Mouse (Mus musculus) CH12.LX (cell line): ENCODE measurements around the gene Cip2a.

ENCODE experiments used
- CHD2 ChIP-seq: IDR thresholded peaks from 2 replicates; pipeline ENCODE4 v1.6.1; 2011; ENCODE audit warnings: low read length, improper control_type of control experiment
- CTCF ChIP-seq, 2 experiments: IDR thresholded peaks in 1 of 2; conservative IDR thresholded peaks in 1 of 2; 2 replicates each; pipeline ENCODE4 v1.5.1; 2011 to 2012; ENCODE audit warnings: low read depth in 2 of 2, low read length in 2 of 2, improper control_type of control experiment in 1 of 2, inconsistent platforms in 1 of 2, mild to moderate bottlenecking in 1 of 2, moderate library complexity in 1 of 2
- E2F4 ChIP-seq: IDR thresholded peaks from 2 replicates; pipeline ENCODE4 v1.6.1; 2011; ENCODE audit warnings: low read depth, low read length, improper control_type of control experiment; ENCODE audit not compliant: insufficient replicate concordance
- ELF1 ChIP-seq: IDR thresholded peaks from 2 replicates; pipeline ENCODE4 v1.6.1; 2014; ENCODE audit warnings: low read depth, mild to moderate bottlenecking, inconsistent platforms, low read length, improper control_type of control experiment
- EP300 ChIP-seq: IDR thresholded peaks from 2 replicates; pipeline ENCODE4 v1.6.1; 2011; ENCODE audit warnings: low read length, improper control_type of control experiment
- MYC ChIP-seq: IDR thresholded peaks from 2 replicates; pipeline ENCODE4 v1.6.1; 2011; ENCODE audit warnings: low read depth, mild to moderate bottlenecking, improper control_type of control experiment, low read length
- NELFE ChIP-seq: IDR thresholded peaks from 2 replicates; pipeline ENCODE4 v1.6.1; 2011; ENCODE audit warnings: low read depth, low read length, improper control_type of control experiment
- PAX5 ChIP-seq: IDR thresholded peaks from 2 replicates; pipeline ENCODE4 v1.6.1; 2012; ENCODE audit warnings: low read length, inconsistent platforms, mixed read lengths
- POLR2A ChIP-seq: IDR thresholded peaks from 2 replicates; pipeline ENCODE4 v1.6.1; 2011; ENCODE audit warnings: low read depth, mild to moderate bottlenecking, improper control_type of control experiment, low read length
- SIN3A ChIP-seq: IDR thresholded peaks from 2 replicates; pipeline ENCODE4 v1.6.1; 2012; ENCODE audit warnings: low read length, improper control_type of control experiment, inconsistent platforms
- TBP ChIP-seq: conservative IDR thresholded peaks from 2 replicates; pipeline ENCODE4 v1.6.1; 2011; ENCODE audit warnings: low read depth, low read length, improper control_type of control experiment
- ZC3H11A ChIP-seq: IDR thresholded peaks from 2 replicates; pipeline ENCODE4 v1.6.1; 2012; ENCODE audit warnings: low read depth, mild to moderate bottlenecking, inconsistent platforms, low read length, improper control_type of control experiment
- ZNF384 ChIP-seq: IDR thresholded peaks from 2 replicates; pipeline ENCODE4 v1.6.1; 2012; ENCODE audit warnings: low read depth, low read length, improper control_type of control experiment, inconsistent platforms

DNA sequence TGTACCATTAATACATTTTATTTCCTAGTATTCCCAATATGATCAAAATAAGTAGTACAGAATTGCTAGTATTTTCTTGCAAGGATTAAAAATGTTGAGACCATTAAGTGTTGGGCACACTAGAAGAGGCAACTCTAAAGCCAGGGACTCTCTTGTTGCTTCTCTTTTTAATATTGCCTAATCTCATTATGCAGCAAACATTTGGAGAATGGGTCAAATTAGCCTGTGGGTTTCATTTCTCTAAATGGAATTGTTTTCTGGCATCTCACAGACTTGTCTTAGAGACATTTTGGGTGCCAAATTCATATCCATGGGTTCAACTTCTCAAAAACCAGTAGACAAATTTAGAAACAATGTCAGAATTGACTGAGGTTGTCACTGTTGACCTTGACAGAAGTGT, 55.2 kb downstream of the Cip2a start:
- no peak for TF ChIP-seq CTCF (conservative IDR thresholded peaks at IDR 0.05 in 1 of 2, IDR thresholded peaks at IDR 0.05 in 1 of 2; ENCODE audit: low read depth in 2 of 2, low read length in 2 of 2)
- no peak for TF ChIP-seq POLR2A
- TF ChIP-seq ZC3H11A = no peak
- no peak for TF ChIP-seq SIN3A
- no peak for TF ChIP-seq MYC
- TF ChIP-seq ELF1 = no peak
- TF ChIP-seq TBP = no peak
- no peak for TF ChIP-seq EP300
- TF ChIP-seq ZNF384 = no peak
- TF ChIP-seq CHD2 = no peak
- no peak for TF ChIP-seq NELFE
- no peak for TF ChIP-seq E2F4
- TF ChIP-seq PAX5 = no peak
